16 mouse cellular contexts compared by ENCODE assay signal in genomic region chr7:133510926-133511325, GRCm38 (mm10).
A peak's percentile ranks its signal among the peaks of the same experiment; 100 is the strongest.
DNase-seq lines count a peak whose midpoint lies in the region; ATAC-seq and TF ChIP-seq lines count a peak whose summit lies in the region.
"Had no signal": no experiment of that assay in that cellular context is flagged by ENCODE, and none has a peak within 500 bp of the region (broad histone marks: within the 10 kb centered on the region; RNA-seq: fewer than 3 reads in every experiment).

No protein-coding gene starts in this region.

- H3K9ac ChIP-seq in neural tube, embryonic 11.5 days (ENCODE audit: low read length), result no peak overlapping the region
- H3K9ac ChIP-seq in neural tube, embryonic 15.5 days (replicated peaks), result no peak overlapping the region
- no peak overlapping the region for H3K9ac ChIP-seq in stomach, postnatal 0 days (ENCODE audit: low read length)
- H3K9ac ChIP-seq: heart, embryonic 13.5 days; hindbrain, embryonic 13.5 days; limb, embryonic 13.5 days; lung, embryonic 15.5 days; midbrain, embryonic 13.5 days had no signal

- no peak for TF ChIP-seq CTCF in stomach, postnatal 0 days (IDR thresholded peaks at IDR 0.05; ENCODE audit: low read depth)

- H3K9me3 ChIP-seq in neural tube, embryonic 11.5 days (ENCODE audit: control insufficient read depth, low read length), result no peaks in the 10 kb centered on the region
- H3K9me3 ChIP-seq in neural tube, embryonic 15.5 days (replicated peaks), result no peaks in the 10 kb centered on the region
- no peaks in the 10 kb centered on the region for H3K9me3 ChIP-seq in stomach, postnatal 0 days (ENCODE audit: control insufficient read depth, low read length)
- H3K9me3 ChIP-seq: heart, embryonic 13.5 days; limb, embryonic 13.5 days; lung, embryonic 15.5 days; midbrain, embryonic 13.5 days had no signal

- H3K4me1 ChIP-seq in neural tube, embryonic 11.5 days (ENCODE audit: control insufficient read depth, insufficient read depth, low read length), result no peaks in the 10 kb centered on the region
- H3K4me1 ChIP-seq in neural tube, embryonic 15.5 days, result peaks cover 12% of the 10 kb centered on the region; the same call in 1 of the 2 replicates
- H3K4me1 ChIP-seq in stomach, postnatal 0 days (replicated peaks; ENCODE audit: control insufficient read depth, insufficient read depth), result no peaks in the 10 kb centered on the region
- H3K4me1 ChIP-seq: heart, embryonic 13.5 days; lung, embryonic 15.5 days had no signal

- no peak overlapping the region for H3K4me3 ChIP-seq in neural tube, embryonic 11.5 days (ENCODE audit: low read depth, low read length)
- no peak overlapping the region for H3K4me3 ChIP-seq in neural tube, embryonic 15.5 days (replicated peaks)
- H3K4me3 ChIP-seq in stomach, postnatal 0 days (ENCODE audit: low read depth, low read length), result no peak overlapping the region
- H3K4me3 ChIP-seq: heart, embryonic 13.5 days; hindbrain, embryonic 13.5 days; limb, embryonic 13.5 days; lung, embryonic 15.5 days; midbrain, embryonic 13.5 days had no signal

- no peak for ATAC-seq in neural tube, embryonic 11.5 days (ENCODE audit: insufficient read depth, low FRiP score, low TSS enrichment)
- ATAC-seq in neural tube, embryonic 15.5 days (ENCODE audit: low FRiP score), result no peak
- no peak for ATAC-seq in stomach, postnatal 0 days (ENCODE audit: low FRiP score, low TSS enrichment)
- ATAC-seq: midbrain, embryonic 13.5 days had no signal

- no peaks in the 10 kb centered on the region for H3K36me3 ChIP-seq in neural tube, embryonic 11.5 days (ENCODE audit: control insufficient read depth, insufficient read depth, low read length)
- H3K36me3 ChIP-seq in neural tube, embryonic 15.5 days, result no peaks in the 10 kb centered on the region
- no peaks in the 10 kb centered on the region for H3K36me3 ChIP-seq in stomach, postnatal 0 days (ENCODE audit: control insufficient read depth, insufficient read depth, low read length)
- H3K36me3 ChIP-seq: heart, embryonic 13.5 days; hindbrain, embryonic 13.5 days; limb, embryonic 13.5 days; lung, embryonic 15.5 days; midbrain, embryonic 13.5 days had no signal

- 60% methylated on average over 5 of the region's 5 CpGs for WGBS in neural tube, embryonic 11.5 days
- 72% methylated on average over 5 of the region's 5 CpGs for WGBS in neural tube, embryonic 15.5 days
- WGBS in stomach, postnatal 0 days, result 41% methylated on average over 5 of the region's 5 CpGs

- no peak overlapping the region for H3K4me2 ChIP-seq in neural tube, embryonic 11.5 days (ENCODE audit: low read depth)
- no peak overlapping the region for H3K4me2 ChIP-seq in neural tube, embryonic 15.5 days
- no peak overlapping the region for H3K4me2 ChIP-seq in stomach, postnatal 0 days (replicated peaks; ENCODE audit: low read depth)
- H3K4me2 ChIP-seq: heart, embryonic 13.5 days; hindbrain, embryonic 13.5 days; limb, embryonic 13.5 days; lung, embryonic 15.5 days; midbrain, embryonic 13.5 days had no signal

- no peak overlapping the region for H3K27ac ChIP-seq in neural tube, embryonic 11.5 days (ENCODE audit: low read depth, low read length)
- no peak overlapping the region for H3K27ac ChIP-seq in neural tube, embryonic 15.5 days (replicated peaks)
- H3K27ac ChIP-seq in stomach, postnatal 0 days (replicated peaks), result no peak overlapping the region
- H3K27ac ChIP-seq: heart, embryonic 13.5 days; hindbrain, embryonic 13.5 days; limb, embryonic 13.5 days; lung, embryonic 15.5 days; midbrain, embryonic 13.5 days had no signal

- peak; percentile 53 for DNase-seq in adrenal gland, postnatal 10 days
- DNase-seq in adrenal gland, adult 2 months, result no peak
- peak; percentile 23 for DNase-seq in kidney, adult 9 months
- DNase-seq in kidney, adult 18-20 months, result no peak
- DNase-seq in neural tube, embryonic 11.5 days (ENCODE audit: low spot score), result peak; percentile 31
- DNase-seq in stomach, postnatal 0 days (ENCODE audit: low spot score), result peak; percentile 22
- DNase-seq in right cerebral cortex, postnatal 4 days, result no peak
- DNase-seq: cerebellum, adult 11-12 months; gastrocnemius, postnatal 36 days; thymus, postnatal 14 days had no signal

- TF ChIP-seq EP300 in stomach, postnatal 0 days (optimal IDR thresholded peaks at IDR 0.05), result no peak

- no peaks in the 10 kb centered on the region for H3K27me3 ChIP-seq in neural tube, embryonic 11.5 days (ENCODE audit: control insufficient read depth, insufficient read depth, low read length)
- H3K27me3 ChIP-seq in neural tube, embryonic 15.5 days (replicated peaks), result no peaks in the 10 kb centered on the region
- no peaks in the 10 kb centered on the region for H3K27me3 ChIP-seq in stomach, postnatal 0 days (ENCODE audit: control insufficient read depth, insufficient read depth, low read length)
- H3K27me3 ChIP-seq: hindbrain, embryonic 13.5 days; limb, embryonic 13.5 days; lung, embryonic 15.5 days had no signal

Comparison
In these comparisons a context has a peak if more than half of its experiments do, and no peak if none do; other contexts are left out.
1. DNase-seq: peak in adrenal gland, postnatal 10 days (single experiment), kidney, adult 9 months (single experiment), neural tube, embryonic 11.5 days (single experiment) and stomach, postnatal 0 days (single experiment); none in adrenal gland, adult 2 months (single experiment), kidney, adult 18-20 months (single experiment) and right cerebral cortex, postnatal 4 days (single experiment).